Mouse (Mus musculus): Measurements from ENCODE around the gene Cwc22.

DNA sequence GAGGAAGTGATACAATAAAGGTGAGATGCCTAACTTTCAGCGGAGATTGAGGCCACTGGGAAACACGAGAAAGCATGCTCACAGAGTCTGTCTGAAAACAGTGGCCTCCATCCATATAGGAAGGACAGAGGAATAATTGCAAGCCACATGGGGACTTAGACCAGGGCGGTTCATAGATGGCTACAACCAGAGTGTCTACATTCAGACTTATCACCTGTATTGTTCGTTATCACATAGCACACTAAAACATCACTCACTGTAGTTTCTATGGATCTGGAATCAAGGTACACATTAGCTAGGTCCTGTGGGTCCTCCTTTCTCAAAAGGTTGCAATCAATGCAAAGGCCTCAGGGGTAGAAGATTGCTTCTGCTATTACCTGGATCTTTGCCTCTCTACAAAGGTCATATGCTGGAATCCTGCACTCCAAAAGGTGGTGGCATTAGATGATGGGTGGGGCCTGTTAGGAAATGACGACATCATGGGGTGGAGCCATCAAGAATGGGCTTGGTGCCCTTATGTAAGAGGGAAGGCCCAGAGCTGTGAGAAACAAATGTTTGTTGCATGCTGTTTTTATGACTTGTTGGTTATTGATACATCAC lies 30.2 kb upstream of the Cwc22 start:
- TF ChIP-seq EP300 (IDR thresholded peaks at IDR 0.05; ENCODE audit: low read depth) (no peak), CTCF (IDR thresholded peaks at IDR 0.05; ENCODE audit: low read depth) (no peak)

Measured in heart, postnatal 0 days (tissue).